Mouse (Mus musculus): ENCODE data around the gene Cldn6.

DNA sequence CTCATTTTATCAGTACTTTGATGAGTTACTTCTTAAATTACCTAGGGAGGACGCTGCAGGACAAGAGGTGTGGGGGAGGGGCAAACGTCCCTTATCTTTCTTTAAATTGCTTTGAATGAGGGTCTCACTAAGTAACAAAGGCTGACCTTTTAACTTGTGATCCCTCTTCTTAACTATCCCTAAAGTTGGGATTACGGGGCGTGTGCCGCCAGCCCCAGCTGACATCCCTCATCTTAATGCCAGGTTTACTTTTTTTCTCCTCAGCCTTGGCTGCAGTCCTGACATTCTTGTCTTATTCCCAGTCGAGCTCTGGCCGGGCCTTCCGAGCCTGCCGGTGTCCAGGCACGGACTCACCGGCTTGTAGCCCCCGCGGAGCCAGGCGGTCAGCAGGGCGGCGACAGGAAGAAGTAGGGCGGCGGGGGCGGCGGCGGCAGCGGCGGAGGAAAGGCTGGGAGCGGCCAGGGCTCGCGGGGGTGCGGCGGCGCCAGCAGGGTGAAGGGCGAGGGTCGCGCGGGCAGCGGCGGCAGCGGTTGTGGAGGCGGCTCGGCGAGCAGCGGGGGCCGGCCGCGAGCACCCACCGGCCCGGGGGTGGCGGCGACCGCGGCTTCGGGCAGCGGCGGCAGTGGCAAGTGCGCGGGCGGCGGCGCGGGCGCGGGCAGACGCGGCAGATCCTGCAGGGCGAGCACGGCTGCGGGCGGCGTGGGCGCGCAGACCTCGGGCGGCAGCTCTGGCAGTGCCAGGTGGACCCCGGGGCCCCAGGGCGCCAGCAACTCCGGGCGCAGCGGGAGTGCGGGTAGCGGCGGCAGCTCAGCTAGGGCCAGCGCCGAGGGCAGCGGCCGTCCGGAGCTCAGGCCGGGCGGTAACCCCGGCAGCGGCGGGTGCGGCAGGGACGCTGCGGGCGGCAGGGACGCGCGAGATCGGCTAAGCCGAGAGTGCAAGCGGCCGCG is 20.4 kb downstream of the Cldn6 start:
- TF ChIP-seq CTCF (IDR thresholded peaks at IDR 0.05; ENCODE audit: insufficient read depth, low read depth, low read length) (no peak), POLR2A (IDR thresholded peaks at IDR 0.05; ENCODE audit: insufficient read depth, low read depth, low read length) (no peak; the same call in 1 of the 2 replicates)
